Mouse (Mus musculus) stomach, embryonic 16.5 days (tissue): ENCODE measurements around the gene Gm8104. TPM values are rescaled to one million over a fixed set of nuclear protein-coding genes. Genes with fewer than 3 reads are reported as not detected.
"Not testable (repeated sequence)": the region's sequence is repeated elsewhere in the genome, so short reads cannot be mapped to it uniquely, and the experiment has no call there.

Experiments
- ATAC-seq: fragments of 200-750 bp; cut with Nextera tagmentation; 2 replicates; pipeline ENCODE4 v1.8.0; 2017; ENCODE audit warnings: moderate number of reproducible peaks, moderate TSS enrichment; ENCODE audit not compliant: insufficient read depth, low FRiP score
- H3K27ac ChIP-seq: fragments of 300-500 bp; sonication (generic); 2 replicates; pipeline ENCODE4 v1.5.1; 2014; ENCODE audit warnings: low read length
- H3K27me3 ChIP-seq: fragments of 300-500 bp; sonication (generic); 2 replicates; pipeline ENCODE4 v1.6.1; 2014; ENCODE audit warnings: low read length, control low read depth, mixed read lengths; ENCODE audit not compliant: control insufficient read depth, insufficient read depth
- H3K36me3 ChIP-seq: fragments of 300-500 bp; sonication (generic); 2 replicates; pipeline ENCODE4 v1.6.1; 2014; ENCODE audit warnings: low read length; ENCODE audit not compliant: control insufficient read depth, insufficient read depth
- H3K4me1 ChIP-seq: fragments of 300-500 bp; sonication (generic); 2 replicates; pipeline ENCODE4 v1.6.1; 2014; ENCODE audit warnings: low read length, control low read depth, mixed read lengths; ENCODE audit not compliant: control insufficient read depth, insufficient read depth
- H3K4me2 ChIP-seq: fragments of 300-500 bp; sonication (generic); 2 replicates; pipeline ENCODE4 v1.6.1; 2014; ENCODE audit warnings: low read depth, low read length, mixed read lengths
- H3K4me3 ChIP-seq: fragments of 300-500 bp; sonication (generic); replicated peaks from 2 replicates; pipeline ENCODE4 v1.5.1; 2014; ENCODE audit warnings: mild to moderate bottlenecking, low read length
- H3K9ac ChIP-seq: fragments of 300-500 bp; sonication (generic); 2 replicates; pipeline ENCODE4 v1.6.1; 2014; ENCODE audit warnings: low read length
- H3K9me3 ChIP-seq: fragments of 300-500 bp; sonication (generic); replicated peaks from 2 replicates; pipeline ENCODE4 v1.6.1; 2016; ENCODE audit warnings: low read length, control low read depth; ENCODE audit not compliant: control insufficient read depth
- WGBS: fragments of 180-500 bp; shearing (Covaris S2); extraction: QIAGEN DNeasy Blood & Tissue Kit; methylation state at CpG from one replicate; pipeline ENCODE4 v1.1.7; 2014; 5-methylcytosine and 5-hydroxymethylcytosine counted together
- polyA plus RNA-seq: library from polyadenylated mRNA; unstranded; fragments of >200 nt; fragmentation: Nextera tagmentation; extraction: Ambion mirVana; gene quantifications from 2 replicates; pipeline ENCODE4 v1.2.1, GENCODE M21; 2015

Gene Gm8104
- polyA plus RNA-seq = not detected in 2 replicates

GRCm38 (mm10) chr14:43100301-43100700 lies at the start of gene Gm8104:
Gene Gm8104 (plus strand): TSS chr14:43100601.
- 69% methylated on average over 3 of the region's 3 CpGs for WGBS
- not testable (repeated sequence) for H3K4me1 ChIP-seq, H3K36me3 ChIP-seq, H3K9me3 ChIP-seq, H3K4me2 ChIP-seq, H3K9ac ChIP-seq, H3K27me3 ChIP-seq, H3K27ac ChIP-seq, ATAC-seq, H3K4me3 ChIP-seq

- WGBS = 82% methylated on average over 3 of the region's 3 CpGs
- not testable (repeated sequence) for ATAC-seq, H3K4me1 ChIP-seq, H3K9ac ChIP-seq, H3K4me3 ChIP-seq, H3K9me3 ChIP-seq, H3K4me2 ChIP-seq, H3K36me3 ChIP-seq, H3K27ac ChIP-seq, H3K27me3 ChIP-seq
Measured at GRCm38 (mm10) chr14:43058063-43058462, 42.3 kb upstream of the Gm8104 start.

GRCm38 (mm10) chr14:43060179-43060578 lies 40.2 kb upstream of the Gm8104 start:
- not testable (repeated sequence) for H3K27ac ChIP-seq, H3K9ac ChIP-seq, H3K4me1 ChIP-seq, H3K4me2 ChIP-seq, H3K36me3 ChIP-seq, ATAC-seq, H3K9me3 ChIP-seq, H3K4me3 ChIP-seq, H3K27me3 ChIP-seq
- WGBS = 59% methylated on average over 4 of the region's 4 CpGs

GRCm38 (mm10) chr14:43076543-43076942 lies 23.9 kb upstream of the Gm8104 start, which contains the start of gene Gm8094:
Gene Gm8094 (minus strand): TSS chr14:43076643.
- not testable (repeated sequence) for H3K27me3 ChIP-seq, H3K4me1 ChIP-seq, H3K9ac ChIP-seq, ATAC-seq, H3K36me3 ChIP-seq, H3K4me3 ChIP-seq, H3K27ac ChIP-seq, H3K9me3 ChIP-seq, H3K4me2 ChIP-seq
- 89% methylated on average over 2 of the region's 2 CpGs for WGBS

GRCm38 (mm10) chr14:43084936-43085730 lies 15.3 kb upstream of the Gm8104 start:
- 50% methylated on average over 1 of the region's 1 CpGs for WGBS
- not testable (repeated sequence) for H3K9ac ChIP-seq, H3K9me3 ChIP-seq, H3K27ac ChIP-seq, H3K4me1 ChIP-seq, H3K4me3 ChIP-seq, H3K4me2 ChIP-seq, H3K27me3 ChIP-seq, ATAC-seq, H3K36me3 ChIP-seq

- not testable (repeated sequence) for H3K4me3 ChIP-seq, H3K36me3 ChIP-seq, H3K27ac ChIP-seq, H3K27me3 ChIP-seq, ATAC-seq, H3K9me3 ChIP-seq, H3K4me2 ChIP-seq, H3K9ac ChIP-seq, H3K4me1 ChIP-seq
- WGBS = 25% methylated on average over 1 of the region's 14 CpGs
Measured at GRCm38 (mm10) chr14:43089103-43089919, 11.1 kb upstream of the Gm8104 start.

- H3K4me1 ChIP-seq, H3K27me3 ChIP-seq, H3K4me3 ChIP-seq, H3K36me3 ChIP-seq, H3K9me3 ChIP-seq, H3K27ac ChIP-seq, ATAC-seq, H3K4me2 ChIP-seq, H3K9ac ChIP-seq: not testable (repeated sequence)
- WGBS = 79% methylated on average over 1 of the region's 3 CpGs
Measured at GRCm38 (mm10) chr14:43119673-43120072, 19.3 kb downstream of the Gm8104 start.

GRCm38 (mm10) chr14:43126286-43126685 lies 25.9 kb downstream of the Gm8104 start:
- not testable (repeated sequence) for H3K36me3 ChIP-seq, H3K4me2 ChIP-seq, ATAC-seq, H3K9ac ChIP-seq, H3K27ac ChIP-seq, H3K4me3 ChIP-seq, H3K9me3 ChIP-seq, H3K27me3 ChIP-seq, H3K4me1 ChIP-seq
